Mouse (Mus musculus): ENCODE measurements around the gene Btbd35f10.
"Not testable (repeated sequence)": the region's sequence is repeated elsewhere in the genome, so short reads cannot be mapped to it uniquely, and the experiment has no call there.

The Btbd35f10 gene

GRCm38 (mm10) chrX:3752785-3753184, at the start of gene Btbd35f10:
Btbd35f10 (minus strand) TSS chrX:3752885.
- DNase-seq (ENCODE audit: low spot score in 2 of 2), result not testable (repeated sequence)

Data from frontal cortex, postnatal 10 days (tissue).